Mouse (Mus musculus) thymus, postnatal 14 days (tissue): ENCODE results near the gene Cog1.
A peak's percentile ranks its signal among the peaks of the same experiment; 100 is the strongest.

Experiments used
- DNase-seq: peaks from one replicate; pipeline ENCODE4 v3.0.0; 2021

Cog1 gene

DNA sequence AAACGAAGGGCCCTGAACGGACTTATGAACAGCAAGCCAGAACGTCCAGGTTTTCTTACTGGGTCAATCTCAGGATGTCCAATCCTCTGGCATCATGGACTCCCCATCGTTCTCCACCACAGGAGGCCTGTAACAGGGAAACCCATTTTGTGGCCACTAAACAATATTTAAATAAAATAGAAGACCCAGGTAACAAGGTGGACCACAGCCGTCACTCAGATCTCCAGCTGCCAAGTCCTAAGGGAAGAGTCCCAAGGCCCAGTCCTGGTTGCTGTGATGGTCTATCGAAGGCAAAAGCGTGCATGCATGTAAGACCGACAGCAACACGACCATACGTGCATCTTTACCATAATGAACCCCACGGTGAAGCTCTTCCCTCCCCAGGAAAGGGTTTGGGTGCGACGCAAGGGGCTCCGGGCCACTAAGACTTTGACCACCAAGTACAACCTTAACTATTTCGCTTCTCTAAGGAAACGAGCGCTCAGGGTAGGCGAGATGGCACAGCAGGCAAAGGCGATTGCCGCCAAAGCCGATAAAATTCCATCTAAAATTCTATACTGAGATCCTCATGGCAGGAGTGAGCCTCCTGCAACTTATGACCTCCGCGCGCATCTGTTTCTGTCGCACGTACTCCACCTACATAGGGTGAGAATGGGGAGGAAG, at the start of gene Cog1:
Gene Cog1, plus strand, starts transcription at position 480 of the 663 bp plus-strand sequence.
- DNase-seq: no peak

DNA sequence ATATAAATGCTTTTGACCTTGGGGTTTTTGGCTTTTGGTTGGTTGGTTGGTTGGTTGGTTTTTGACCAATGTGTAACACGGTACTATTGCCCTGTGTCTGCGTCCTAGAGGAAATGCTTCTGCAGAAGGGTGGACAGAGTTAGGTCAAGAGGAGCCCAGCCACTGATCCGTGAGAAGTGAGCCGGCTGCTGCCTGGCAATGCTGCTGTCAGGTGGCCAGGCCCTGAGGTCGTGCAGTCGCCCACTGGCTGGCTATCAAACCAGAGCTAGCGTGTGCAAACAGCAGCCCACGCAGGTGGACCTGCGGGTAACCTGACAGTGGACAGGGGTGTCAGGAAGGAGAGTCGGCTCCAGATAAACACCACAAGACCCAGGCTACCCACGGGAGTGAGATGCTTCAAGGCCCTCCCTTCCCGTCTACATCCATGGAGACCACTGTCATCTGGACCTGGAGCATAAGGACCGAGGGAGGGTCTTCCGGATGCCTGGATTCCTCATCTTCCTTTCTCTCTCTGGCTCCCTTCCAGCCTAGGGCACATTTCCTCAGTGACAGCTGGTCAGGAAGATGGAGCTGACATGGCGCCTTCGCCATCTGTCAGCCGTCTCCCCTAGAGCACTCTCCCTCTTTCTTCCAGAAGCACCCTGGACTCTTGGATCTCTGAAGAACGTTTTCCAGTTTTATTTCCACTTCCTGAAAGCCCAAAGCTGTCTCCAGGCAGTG, 48.3 kb upstream of the Cog1 start:
- no peak for DNase-seq

DNA sequence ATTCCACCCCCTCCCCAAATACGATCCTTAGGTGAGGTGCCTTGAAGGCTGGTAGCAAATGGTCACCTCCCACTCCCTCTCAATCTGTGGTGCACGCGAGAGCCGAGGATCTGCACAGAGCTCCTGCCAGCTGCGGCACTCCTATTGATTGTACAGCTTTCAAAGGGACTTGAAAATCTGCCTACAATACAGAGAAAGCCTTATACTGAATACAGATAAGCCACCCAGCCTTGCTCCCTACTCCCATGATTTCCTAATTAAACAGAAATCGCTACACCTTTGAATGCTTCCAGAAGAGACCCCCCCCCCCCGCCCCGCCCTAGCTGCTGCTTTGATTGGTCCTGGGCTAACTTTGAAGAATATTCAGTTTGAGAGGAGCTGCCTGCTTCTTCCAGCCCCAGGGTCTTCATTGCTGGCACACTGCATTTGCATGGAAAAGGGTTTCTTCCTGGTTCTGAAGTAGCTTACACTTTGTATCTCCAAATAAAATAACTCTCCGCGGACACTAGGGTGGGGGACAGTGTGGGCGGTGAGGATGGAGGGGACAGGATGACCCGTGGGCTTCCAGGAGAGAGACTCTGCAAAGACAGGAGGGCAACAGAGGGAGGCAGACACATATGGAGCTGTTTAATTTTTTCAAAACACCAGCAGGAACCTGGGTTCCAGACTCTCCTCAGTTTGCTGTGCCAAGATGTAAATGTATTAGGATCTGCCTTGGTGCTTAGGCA, 47.2 kb upstream of the Cog1 start:
- no peak for DNase-seq

DNA sequence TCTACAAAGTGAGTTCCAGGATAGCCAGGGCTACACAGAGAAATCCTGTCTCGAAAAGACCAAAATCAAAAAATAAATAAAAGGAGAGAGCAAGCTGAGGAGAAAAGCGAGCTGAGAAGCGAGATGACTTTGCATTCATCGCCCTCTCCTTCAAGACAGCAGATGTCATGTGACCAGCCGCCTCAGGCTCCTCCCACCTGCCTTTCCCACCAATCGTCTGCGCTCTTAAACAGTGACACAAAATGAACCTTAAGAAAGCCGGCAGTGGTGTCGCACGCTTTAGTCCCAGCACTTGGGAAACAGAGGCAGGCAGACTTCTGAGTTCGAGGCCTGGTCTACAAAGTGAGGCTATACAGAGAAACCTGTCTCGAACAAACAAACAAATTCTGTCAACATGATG, 41.4 kb upstream of the Cog1 start:
- no peak for DNase-seq

DNA sequence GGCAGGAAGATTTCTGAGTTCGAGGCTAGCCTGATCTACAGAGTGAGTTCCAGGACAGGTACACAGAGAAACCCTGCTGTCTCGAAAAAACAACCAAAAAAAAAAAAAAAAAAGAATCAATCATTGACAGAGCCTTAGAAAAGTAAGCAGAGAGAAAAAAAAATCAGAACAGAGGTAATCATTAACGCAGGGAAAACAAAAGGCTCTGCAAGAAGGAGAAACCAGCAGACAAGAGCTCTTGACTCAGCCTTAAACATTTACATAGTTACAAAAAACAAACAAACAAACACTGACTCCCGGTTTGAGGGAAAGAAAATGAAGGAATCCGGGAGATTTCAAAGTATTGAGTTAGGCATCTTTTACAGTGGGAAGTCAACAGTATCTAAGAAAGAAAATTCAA, 39.4 kb upstream of the Cog1 start:
- no peak for DNase-seq

DNA sequence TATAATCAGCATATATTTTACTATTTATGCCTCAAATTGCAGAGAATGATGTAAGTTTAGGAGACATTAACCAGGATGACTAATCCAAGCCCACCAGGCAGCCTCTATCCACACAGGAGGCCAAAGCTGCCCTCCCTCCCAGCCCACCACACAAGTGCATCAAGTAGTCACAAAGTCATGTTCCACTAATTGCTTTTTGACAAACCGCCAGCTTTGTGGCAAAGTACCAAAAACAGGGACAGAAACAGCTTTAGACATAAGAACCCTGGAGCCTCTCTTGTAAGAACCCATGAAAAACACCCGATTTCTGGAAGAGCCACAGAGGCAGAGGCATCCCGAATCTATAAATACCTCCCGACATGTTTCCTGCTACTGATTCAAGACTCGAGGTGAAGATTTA, 38.7 kb upstream of the Cog1 start:
- DNase-seq: no peak

DNA sequence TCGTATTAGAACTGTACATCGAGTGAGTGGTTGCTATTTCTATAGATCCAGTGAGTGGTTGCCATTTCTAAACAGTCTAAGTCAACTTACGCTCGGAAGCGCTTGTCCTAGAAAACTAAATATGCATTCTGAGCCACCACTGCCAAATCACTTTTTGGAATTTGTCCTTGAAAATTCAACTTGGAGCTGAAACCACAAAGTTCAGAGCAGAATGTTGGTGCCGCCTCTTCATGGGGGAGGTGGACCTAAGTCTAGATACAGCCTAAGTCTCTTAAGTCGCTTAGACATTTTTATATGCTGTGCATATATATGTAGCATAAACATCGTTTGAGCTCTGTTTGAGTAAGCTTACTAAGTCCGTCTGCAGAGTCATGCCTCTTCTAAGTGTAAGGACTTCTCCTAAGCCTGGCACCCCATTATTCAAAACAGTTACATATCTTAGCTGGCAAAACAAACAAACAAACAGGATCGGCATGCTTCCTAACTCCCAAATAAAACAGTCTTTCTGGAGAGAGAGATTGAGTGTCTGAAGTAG, 37.8 kb upstream of the Cog1 start:
- no peak for DNase-seq

DNA sequence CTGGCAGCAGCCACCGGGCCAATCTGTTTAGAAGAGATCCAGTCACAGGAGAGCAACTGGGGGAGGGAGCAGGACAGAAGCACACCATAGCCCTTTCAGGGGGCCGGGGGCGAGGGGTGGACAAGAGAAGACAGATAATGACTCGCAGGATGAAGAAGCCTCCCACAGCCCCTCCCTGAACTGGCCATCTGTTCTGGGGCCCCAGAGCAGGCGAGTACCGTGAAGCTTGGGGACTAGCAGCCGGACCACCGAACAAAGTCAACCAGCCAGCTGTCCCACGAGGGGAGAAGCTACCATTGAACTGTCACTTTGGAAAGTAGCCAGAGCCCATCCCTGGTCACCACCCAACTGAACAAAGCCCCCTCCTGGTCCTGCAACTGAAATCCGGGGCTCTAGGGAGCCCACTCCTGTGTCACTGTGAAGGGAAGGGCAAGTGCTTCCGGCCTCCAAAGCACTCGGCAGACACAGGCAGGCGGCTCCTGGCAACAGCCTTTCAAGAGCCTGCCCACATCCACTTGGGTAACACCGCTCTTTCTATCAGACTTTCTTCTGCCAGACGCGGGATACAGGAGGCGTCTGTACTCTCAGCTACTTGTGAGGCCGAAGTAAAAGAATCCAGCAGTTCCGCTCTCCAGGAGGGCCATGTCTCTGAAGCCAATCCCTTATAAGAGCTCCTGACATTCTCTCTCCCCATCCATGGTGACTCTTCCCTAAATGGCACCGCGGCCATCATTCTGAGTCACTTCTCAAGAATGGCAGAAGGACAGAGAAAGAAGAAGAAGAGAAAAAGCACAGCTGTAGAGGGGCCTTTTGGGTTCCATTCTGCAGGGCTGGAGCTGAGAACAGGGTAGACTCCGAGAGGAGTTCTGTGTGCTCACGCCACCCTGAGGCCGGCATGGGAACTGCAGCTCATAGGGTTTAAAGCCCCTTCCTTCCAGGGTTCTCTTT, 37.0 kb upstream of the Cog1 start:
- DNase-seq: peak; percentile 81

DNA sequence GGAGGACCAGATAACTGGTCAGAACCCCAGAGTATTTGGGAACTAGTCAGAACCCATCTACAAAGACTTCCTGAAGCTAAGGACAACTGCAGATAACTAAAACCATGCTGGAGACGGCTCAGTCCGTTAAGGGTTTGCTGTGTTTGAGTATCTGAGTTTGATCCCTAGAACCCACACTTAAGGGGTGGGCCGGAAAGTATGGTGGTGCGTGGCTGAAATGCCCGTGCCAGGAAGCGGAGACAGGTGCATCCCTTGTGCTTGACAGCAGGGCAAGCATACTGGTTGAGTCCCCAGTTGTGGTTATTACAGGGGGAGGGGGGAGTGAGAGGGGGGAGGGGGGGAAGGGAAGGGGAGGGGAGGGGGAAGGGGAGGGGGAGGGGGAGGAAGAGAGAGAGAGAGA, 34.5 kb upstream of the Cog1 start:
- peak; percentile 67 for DNase-seq

DNA sequence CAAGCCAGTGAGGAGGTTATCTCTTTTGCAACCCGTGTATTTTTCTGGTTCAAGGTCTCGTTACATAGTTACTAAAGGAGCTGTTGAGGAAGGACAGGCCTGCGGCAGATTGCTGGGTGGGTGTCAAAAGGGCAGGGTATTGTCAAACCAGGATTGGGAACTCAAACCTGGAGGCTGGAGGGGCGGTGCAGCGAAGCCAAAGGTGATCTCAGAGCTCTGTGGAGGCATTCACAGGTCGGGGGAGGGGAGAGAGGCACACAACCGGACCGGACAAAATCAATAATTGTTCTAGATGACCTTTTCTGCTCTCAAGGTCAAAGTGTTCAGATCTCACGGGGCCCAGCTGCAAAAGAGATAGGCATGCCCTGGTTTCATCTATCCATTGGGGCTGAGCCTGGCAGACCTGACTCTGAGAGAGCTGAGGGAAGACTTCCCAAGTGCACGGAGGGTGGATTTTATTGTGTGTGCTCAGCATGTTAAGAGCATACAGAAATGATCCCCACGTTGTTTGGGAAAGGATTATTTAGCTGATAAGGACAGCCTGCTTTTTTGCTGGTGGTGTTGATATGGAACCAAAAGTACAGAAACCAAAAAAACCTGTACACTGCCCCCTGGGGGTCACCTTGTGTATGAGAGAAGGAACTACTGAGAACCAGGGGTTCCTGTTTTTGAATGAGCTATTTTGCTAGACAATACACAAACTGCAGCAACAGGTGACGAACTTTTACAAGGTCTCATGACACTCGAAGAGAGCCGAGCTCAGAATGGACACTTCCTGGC, 31.6 kb upstream of the Cog1 start:
- DNase-seq: peak; percentile 88

DNA sequence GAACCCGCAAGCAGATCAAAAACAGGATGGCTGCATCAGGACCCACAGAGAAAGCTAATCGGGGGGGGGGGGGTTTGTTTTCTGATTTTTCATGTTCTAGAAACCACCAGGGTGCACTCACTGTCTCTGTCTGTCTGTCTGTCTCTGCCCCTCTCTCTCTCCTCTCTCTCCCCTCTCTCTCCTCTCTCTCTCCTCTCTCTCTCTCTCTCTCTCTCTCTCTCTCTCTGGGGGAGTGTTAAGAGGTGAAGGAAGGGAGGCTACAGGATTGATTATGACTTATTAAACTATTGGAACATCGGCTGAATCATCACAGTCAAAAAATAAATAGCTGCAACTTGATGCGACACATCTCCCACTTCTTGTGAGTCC, 30.7 kb upstream of the Cog1 start:
- no peak for DNase-seq

DNA sequence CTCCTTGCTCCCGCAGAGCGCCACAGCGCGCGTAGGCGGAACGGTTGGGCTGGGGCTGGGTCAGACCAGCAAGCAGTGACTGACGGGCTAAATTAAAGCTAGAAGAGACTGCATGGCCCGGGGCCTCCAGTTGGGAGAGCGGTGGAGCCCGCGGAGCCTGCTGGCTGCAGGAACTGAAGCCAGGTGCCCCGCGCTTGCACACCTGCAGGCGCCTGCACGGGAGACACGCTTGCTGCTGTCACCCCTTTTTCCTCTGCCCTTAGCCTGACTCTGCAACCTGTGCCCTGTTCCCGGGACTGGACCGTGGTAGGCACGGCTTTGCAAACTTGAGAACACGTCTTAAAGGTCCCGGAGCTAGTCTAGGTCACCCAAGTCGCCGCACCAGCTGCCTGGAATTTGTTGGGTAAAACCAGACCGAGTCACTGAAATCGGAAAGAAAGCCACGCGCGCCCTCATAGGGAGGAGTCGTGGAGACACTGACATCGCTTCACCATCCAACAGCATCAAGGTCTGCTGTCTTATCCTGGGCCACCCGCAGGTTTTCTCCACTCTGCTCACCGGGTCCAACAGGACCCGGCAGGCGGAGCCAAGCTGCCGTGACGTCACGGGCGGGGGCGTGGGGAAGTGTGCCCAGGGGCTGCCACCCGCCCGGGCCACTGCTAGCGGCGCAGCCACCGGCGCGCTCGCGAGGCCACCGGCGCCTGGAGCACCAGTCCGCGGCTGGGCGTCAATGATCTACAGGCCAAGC, 30.1 kb upstream of the Cog1 start, which contains the start of gene Sstr2:
Gene Sstr2, plus strand, starts transcription at position 671 of the 748 bp plus-strand sequence.
- DNase-seq: peak; percentile 90

DNA sequence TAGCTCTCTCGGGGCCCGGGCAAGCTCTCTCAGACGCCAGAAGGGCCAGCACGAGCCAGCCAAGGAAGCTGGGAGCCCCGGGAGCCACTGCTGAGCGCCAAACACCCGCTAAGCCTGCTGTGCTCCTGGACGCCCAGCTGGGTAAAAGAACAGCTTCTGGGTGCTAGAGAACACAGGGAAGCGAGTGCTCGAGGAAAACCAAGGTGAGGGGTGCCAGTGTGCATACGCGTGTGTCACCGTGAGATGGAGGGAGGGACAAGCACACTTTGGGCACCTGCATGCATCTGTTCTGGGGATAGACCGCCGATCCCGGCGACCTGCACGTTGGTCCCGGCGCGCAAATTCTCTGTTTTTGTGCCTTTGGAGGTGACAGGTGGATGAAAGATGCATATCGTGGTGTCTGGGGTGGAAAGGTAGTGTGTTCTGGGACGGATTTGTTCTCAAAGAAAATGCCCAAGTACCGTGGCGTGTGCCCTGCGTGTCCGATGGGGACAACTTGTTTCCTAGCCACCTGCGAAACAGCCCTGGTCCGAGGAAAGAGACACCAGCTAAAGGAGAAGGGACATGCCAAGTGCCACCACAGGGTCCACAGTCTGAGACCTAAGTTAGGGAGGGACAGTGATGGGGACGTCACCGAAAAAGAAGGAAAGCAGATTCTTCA, 29.4 kb upstream of the Cog1 start:
- DNase-seq: no peak

DNA sequence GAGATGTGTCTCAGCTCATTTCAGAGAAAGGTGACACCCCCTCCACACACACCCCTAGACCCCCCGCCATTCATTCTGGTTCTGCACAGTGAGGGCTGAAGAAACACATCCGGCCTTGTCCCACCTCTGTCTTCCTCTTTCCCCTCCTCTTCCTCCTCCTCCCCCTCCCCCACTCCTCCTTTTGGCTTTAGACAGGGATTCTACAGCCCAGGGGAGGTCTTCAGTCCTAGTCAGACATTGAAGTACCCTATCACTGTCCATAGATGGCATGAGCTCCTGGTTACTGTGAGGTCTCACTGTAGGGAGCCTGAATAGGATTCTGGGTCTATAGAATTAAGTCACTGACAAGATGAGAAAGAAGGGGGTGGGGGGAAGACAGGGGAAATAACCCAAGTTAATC, 28.0 kb upstream of the Cog1 start:
- no peak for DNase-seq

DNA sequence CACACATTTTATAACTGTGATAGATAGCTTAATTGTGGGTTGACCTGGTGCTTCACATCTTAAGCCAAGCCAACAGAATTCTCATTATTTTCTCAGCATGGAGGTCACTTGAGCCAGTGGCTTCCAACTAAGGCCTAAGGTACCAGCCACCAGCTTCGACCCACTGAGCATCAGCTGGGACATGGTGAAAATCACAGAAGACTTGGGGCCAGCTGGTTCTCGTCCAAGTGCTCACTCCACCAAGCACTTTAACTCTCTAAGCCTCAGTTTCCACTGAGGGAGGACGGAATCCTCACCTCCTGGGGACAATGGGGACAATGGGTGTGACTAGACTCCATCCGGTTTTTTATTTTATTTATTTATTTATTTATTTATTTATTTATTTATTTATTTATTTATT, 26.9 kb upstream of the Cog1 start:
- no peak for DNase-seq

DNA sequence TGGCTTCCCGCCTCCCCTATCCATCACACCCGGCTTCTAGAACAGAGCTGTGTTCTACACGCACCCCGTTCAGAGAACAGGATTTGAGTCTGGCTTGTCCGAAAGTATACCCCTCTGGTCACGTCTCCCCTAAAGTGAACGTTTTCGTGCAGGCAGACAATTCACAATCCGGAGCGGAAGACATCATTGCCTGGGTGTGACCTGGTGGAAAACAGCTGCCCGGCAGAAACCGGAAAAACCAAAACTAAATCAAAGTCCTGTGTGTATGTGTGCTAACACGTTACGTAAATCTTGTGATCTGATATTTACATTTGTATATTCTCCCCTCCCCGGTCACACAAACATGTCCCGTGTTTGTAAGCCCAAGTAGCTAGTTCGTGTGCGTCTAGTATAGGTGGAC, 23.5 kb upstream of the Cog1 start:
- DNase-seq: no peak

DNA sequence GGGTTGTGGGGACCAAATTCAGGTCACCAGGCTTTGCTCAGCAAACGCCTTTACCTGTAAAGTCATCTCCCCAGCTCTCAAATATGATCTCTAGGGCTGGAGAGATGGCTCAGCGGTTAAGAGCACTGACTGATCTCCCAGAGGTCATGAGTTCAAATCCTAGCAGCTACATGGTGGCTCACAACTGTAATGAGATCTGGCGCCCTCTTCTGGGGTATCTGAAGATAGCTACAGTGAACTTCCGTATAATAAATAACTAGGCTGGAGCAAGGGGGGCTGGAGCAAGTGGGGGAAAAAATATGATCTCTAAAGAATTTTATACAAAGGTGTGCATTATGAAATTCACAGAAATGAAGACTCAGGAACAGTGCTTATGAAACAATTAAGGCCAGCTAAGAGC, 21.2 kb upstream of the Cog1 start:
- peak; percentile 39 for DNase-seq

DNA sequence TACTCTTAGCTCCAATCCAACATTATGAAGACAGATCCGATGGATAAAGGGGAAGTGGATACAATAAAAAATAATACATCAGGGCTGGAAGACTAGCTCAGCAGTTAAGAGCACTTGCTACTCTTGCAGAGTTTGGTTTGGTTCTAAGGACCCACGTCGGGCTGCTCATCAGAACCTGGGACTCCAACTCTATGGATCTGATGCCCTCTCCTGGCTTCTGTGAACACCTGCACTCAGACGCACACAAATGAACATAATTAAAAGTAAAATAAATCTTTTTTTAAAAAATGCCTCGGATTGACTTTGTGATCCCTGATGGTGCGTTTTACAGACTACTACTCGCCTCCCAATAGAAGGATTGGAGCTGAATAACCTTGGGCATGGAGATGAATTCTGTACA, 18.3 kb upstream of the Cog1 start:
- no peak for DNase-seq

DNA sequence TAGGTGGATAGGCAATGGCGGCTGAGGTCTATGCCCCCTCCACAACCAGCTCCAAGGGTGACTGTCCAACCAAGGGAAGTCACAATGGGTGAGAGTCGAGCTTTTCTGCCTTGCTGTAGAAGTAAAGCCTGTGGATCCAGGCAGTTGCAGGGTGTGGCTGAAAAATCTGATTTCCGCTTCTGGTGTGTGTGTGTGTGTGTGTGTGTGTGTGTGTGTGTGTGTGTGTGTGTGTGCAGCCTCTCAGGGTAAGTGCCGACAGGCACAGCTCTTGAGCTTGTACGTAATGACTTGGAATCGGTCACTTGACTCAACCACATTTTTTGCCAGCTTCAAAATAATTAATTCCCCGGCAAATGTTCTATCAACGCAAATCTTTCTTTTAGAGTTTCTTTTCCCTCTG, 17.7 kb upstream of the Cog1 start:
- no peak for DNase-seq

DNA sequence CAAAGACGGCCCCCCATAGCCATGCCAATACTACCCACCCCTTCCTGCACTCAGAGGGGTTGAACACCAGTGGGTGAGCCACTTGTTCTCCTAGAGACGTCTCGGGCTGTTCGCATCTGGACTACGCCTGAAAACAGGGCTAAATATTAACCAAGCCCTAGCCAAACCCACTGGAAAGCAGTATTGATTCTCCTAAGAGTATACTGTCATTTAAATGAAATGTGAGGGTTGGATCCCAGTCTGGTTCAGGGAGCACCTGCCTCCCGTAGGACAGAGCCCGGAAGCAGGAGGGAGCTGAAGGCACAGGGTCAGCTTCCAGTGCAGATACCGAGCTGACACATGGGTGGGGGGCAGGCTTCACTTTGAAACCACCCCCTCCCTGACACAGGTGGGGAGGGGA, 17.1 kb upstream of the Cog1 start:
- DNase-seq: no peak

DNA sequence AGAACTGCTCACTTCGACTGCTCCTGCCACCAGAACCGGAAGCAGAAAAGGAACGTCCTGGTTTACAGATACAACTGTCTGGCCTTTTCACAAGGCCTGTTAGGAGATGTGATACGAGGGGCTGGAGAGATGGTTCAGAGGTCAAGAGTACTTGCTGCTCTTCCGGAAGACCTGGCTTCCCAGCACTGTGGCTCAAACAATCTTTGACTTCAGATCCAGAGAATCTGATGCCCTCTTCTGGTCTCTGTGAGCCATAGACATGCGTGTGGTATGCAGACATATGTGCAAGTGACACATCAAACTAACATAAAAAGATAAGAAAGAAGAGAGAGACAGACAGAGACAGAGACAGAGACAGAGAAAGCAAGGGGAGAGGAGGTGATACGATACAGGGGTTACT, 16.7 kb upstream of the Cog1 start:
- no peak for DNase-seq
